Mouse (Mus musculus) CH12.LX (cell line): ENCODE measurements around the gene Ctnna3. TPM values are rescaled to one million over a fixed set of nuclear protein-coding genes. Genes with fewer than 3 reads are reported as not detected.

Experiments
- DNase-seq: peaks from one replicate; pipeline ENCODE4 v3.0.0-alpha.2; 2013; ENCODE audit errors: extremely low read depth
- H3K27ac ChIP-seq: 2 replicates; pipeline ENCODE4 v1.5.1; 2012; ENCODE audit warnings: low read depth, mild to moderate bottlenecking, control low read depth, moderate library complexity; ENCODE audit not compliant: insufficient read depth
- H3K27me3 ChIP-seq: replicated peaks from 2 replicates; pipeline ENCODE3; 2012; ENCODE audit warnings: inconsistent platforms
- H3K36me3 ChIP-seq, 2 experiments: replicated peaks in 1 of 2; 2 replicates each; pipeline versions ENCODE3 to v1.6.1; 2012; ENCODE audit warnings: inconsistent platforms in 1 of 2, low read length in 1 of 2, mild to moderate bottlenecking in 1 of 2, mixed read lengths in 1 of 2, moderate library complexity in 1 of 2; ENCODE audit not compliant: control insufficient read depth in 1 of 2, insufficient read depth in 1 of 2
- H3K4me1 ChIP-seq, 2 experiments: 2 replicates each; pipeline ENCODE4 v1.6.1; 2012; ENCODE audit warnings: inconsistent platforms in 1 of 2, moderate library complexity in 1 of 2; ENCODE audit not compliant: insufficient read depth in 2 of 2, control insufficient read depth in 1 of 2
- H3K4me2 ChIP-seq: 2 replicates; pipeline ENCODE4 v1.6.1; 2012; ENCODE audit warnings: low read depth, mild to moderate bottlenecking, control low read depth; ENCODE audit not compliant: poor library complexity, insufficient read depth, severe bottlenecking
- H3K4me3 ChIP-seq, 3 experiments: fragments of 150-350 bp in 1 of 3; sonication (generic) in 1 of 3; replicated peaks in 1 of 3; 2 replicates each; pipeline versions ENCODE3 to v1.5.1; 2011 to 2012; ENCODE audit warnings: low read depth in 2 of 3, low read length in 2 of 3, mild to moderate bottlenecking in 2 of 3, moderate library complexity in 2 of 3, control low read depth in 1 of 3, improper control_type of control experiment in 1 of 3, inconsistent platforms in 1 of 3, mixed read lengths in 1 of 3; ENCODE audit not compliant: poor library complexity in 1 of 3
- H3K79me2 ChIP-seq: replicated peaks from 2 replicates; pipeline ENCODE4 v1.6.1; 2012; ENCODE audit warnings: mild to moderate bottlenecking, moderate library complexity; ENCODE audit not compliant: control insufficient read depth, poor library complexity, insufficient read depth, severe bottlenecking; ENCODE audit errors: extremely low read depth
- H3K9ac ChIP-seq: 2 replicates; pipeline ENCODE4 v1.6.1; 2012; ENCODE audit warnings: low read depth, mild to moderate bottlenecking, control low read depth, moderate library complexity; ENCODE audit not compliant: insufficient read depth
- H3K9me3 ChIP-seq: replicated peaks from 2 replicates; pipeline ENCODE3; 2012; ENCODE audit warnings: low read length, inconsistent platforms, mixed read lengths
- CHD2 ChIP-seq: IDR thresholded peaks from 2 replicates; pipeline ENCODE4 v1.6.1; 2011; ENCODE audit warnings: low read length, improper control_type of control experiment
- CTCF ChIP-seq, 2 experiments: IDR thresholded peaks in 1 of 2; conservative IDR thresholded peaks in 1 of 2; 2 replicates each; pipeline ENCODE4 v1.5.1; 2011 to 2012; ENCODE audit warnings: low read depth in 2 of 2, low read length in 2 of 2, improper control_type of control experiment in 1 of 2, inconsistent platforms in 1 of 2, mild to moderate bottlenecking in 1 of 2, moderate library complexity in 1 of 2
- E2F4 ChIP-seq: IDR thresholded peaks from 2 replicates; pipeline ENCODE4 v1.6.1; 2011; ENCODE audit warnings: low read depth, low read length, improper control_type of control experiment; ENCODE audit not compliant: insufficient replicate concordance
- EP300 ChIP-seq: IDR thresholded peaks from 2 replicates; pipeline ENCODE4 v1.6.1; 2011; ENCODE audit warnings: low read length, improper control_type of control experiment
- ETS1 ChIP-seq: conservative IDR thresholded peaks from 2 replicates; pipeline ENCODE4 v1.6.1; 2012; ENCODE audit warnings: low read depth, mild to moderate bottlenecking, inconsistent platforms, low read length, improper control_type of control experiment, moderate library complexity
- JUN ChIP-seq: IDR thresholded peaks from 2 replicates; pipeline ENCODE4 v1.6.1; 2011; ENCODE audit warnings: low read depth, mild to moderate bottlenecking, low read length, improper control_type of control experiment, moderate library complexity; ENCODE audit not compliant: insufficient read depth
- JUND ChIP-seq: conservative IDR thresholded peaks from 2 replicates; pipeline ENCODE4 v1.6.1; 2011; ENCODE audit warnings: low read depth, low read length, improper control_type of control experiment
- KAT2A ChIP-seq: IDR thresholded peaks from 2 replicates; pipeline ENCODE4 v1.6.1; 2012; ENCODE audit warnings: low read length, improper control_type of control experiment, inconsistent platforms; ENCODE audit not compliant: insufficient replicate concordance
- MAFK ChIP-seq: IDR thresholded peaks from 2 replicates; pipeline ENCODE4 v1.6.1; 2011; ENCODE audit warnings: low read length, improper control_type of control experiment; ENCODE audit not compliant: insufficient replicate concordance
- MAX ChIP-seq: IDR thresholded peaks from 2 replicates; pipeline ENCODE4 v1.6.1; 2011; ENCODE audit warnings: low read length, improper control_type of control experiment
- MAZ ChIP-seq: IDR thresholded peaks from 2 replicates; pipeline ENCODE4 v1.6.1; 2012; ENCODE audit warnings: low read depth, mild to moderate bottlenecking, inconsistent platforms, low read length, improper control_type of control experiment, moderate library complexity
- MXI1 ChIP-seq: IDR thresholded peaks from 2 replicates; pipeline ENCODE4 v1.6.1; 2011; ENCODE audit warnings: mild to moderate bottlenecking, low read depth, low read length, improper control_type of control experiment
- NELFE ChIP-seq: IDR thresholded peaks from 2 replicates; pipeline ENCODE4 v1.6.1; 2011; ENCODE audit warnings: low read depth, low read length, improper control_type of control experiment
- NRF1 ChIP-seq: IDR thresholded peaks from 2 replicates; pipeline ENCODE4 v1.6.1; 2014; ENCODE audit warnings: low read depth, mild to moderate bottlenecking, inconsistent platforms, low read length, improper control_type of control experiment, moderate library complexity
- PAX5 ChIP-seq: IDR thresholded peaks from 2 replicates; pipeline ENCODE4 v1.6.1; 2012; ENCODE audit warnings: low read length, inconsistent platforms, mixed read lengths
- POLR2A ChIP-seq: IDR thresholded peaks from 2 replicates; pipeline ENCODE4 v1.6.1; 2011; ENCODE audit warnings: low read depth, mild to moderate bottlenecking, improper control_type of control experiment, low read length
- RAD21 ChIP-seq: IDR thresholded peaks from 2 replicates; pipeline ENCODE4 v1.6.1; 2011; ENCODE audit warnings: low read depth, mild to moderate bottlenecking, low read length, improper control_type of control experiment, moderate library complexity
- RCOR1 ChIP-seq: conservative IDR thresholded peaks from 2 replicates; pipeline ENCODE4 v1.6.1; 2012; ENCODE audit warnings: low read depth, mild to moderate bottlenecking, inconsistent platforms, low read length, improper control_type of control experiment
- SIN3A ChIP-seq: IDR thresholded peaks from 2 replicates; pipeline ENCODE4 v1.6.1; 2012; ENCODE audit warnings: low read length, improper control_type of control experiment, inconsistent platforms
- SMC3 ChIP-seq: IDR thresholded peaks from 2 replicates; pipeline ENCODE4 v1.6.1; 2011; ENCODE audit warnings: low read depth, low read length, improper control_type of control experiment
- TBP ChIP-seq: conservative IDR thresholded peaks from 2 replicates; pipeline ENCODE4 v1.6.1; 2011; ENCODE audit warnings: low read depth, low read length, improper control_type of control experiment
- TCF12 ChIP-seq: IDR thresholded peaks from 2 replicates; pipeline ENCODE4 v1.6.1; 2014; ENCODE audit warnings: low read depth, mild to moderate bottlenecking, inconsistent platforms, low read length, improper control_type of control experiment
- UBTF ChIP-seq: IDR thresholded peaks from 2 replicates; pipeline ENCODE4 v1.6.1; 2012; ENCODE audit warnings: low read depth, mild to moderate bottlenecking, inconsistent platforms, low read length, improper control_type of control experiment, moderate library complexity
- USF2 ChIP-seq: conservative IDR thresholded peaks from 2 replicates; pipeline ENCODE4 v1.6.1; 2011; ENCODE audit warnings: low read depth, low read length, improper control_type of control experiment
- ZC3H11A ChIP-seq: IDR thresholded peaks from 2 replicates; pipeline ENCODE4 v1.6.1; 2012; ENCODE audit warnings: low read depth, mild to moderate bottlenecking, inconsistent platforms, low read length, improper control_type of control experiment
- ZMIZ1 ChIP-seq: IDR thresholded peaks from 2 replicates; pipeline ENCODE4 v1.6.1; 2012; ENCODE audit warnings: low read depth, mild to moderate bottlenecking, inconsistent platforms, low read length, improper control_type of control experiment
- ZNF384 ChIP-seq: IDR thresholded peaks from 2 replicates; pipeline ENCODE4 v1.6.1; 2012; ENCODE audit warnings: low read depth, low read length, improper control_type of control experiment, inconsistent platforms
- dilution Hi-C: fragments of 300-500 bp; cut with MboI; formaldehyde crosslinking; loops from 2 replicates; pipeline ENCODE4 v1.14.3; 2020; ENCODE audit warnings: low sequenced_read_pairs; ENCODE audit not compliant: extremely low pct_unique_long_range_greater_than_20kb, extremely low pct_ligation_motif_present
- in situ Hi-C: fragments of 300-500 bp; cut with MboI; formaldehyde crosslinking; loops from 3 replicates; pipeline ENCODE4 v1.14.3; 2019; ENCODE audit warnings: low sequenced_read_pairs, low pct_ligation_motif_present, low pct_unique_long_range_greater_than_20kb, mixed read lengths
- polyA plus RNA-seq: library from polyadenylated mRNA; unstranded; fragments of >175 nt; gene quantifications from 2 replicates; pipeline ENCODE4 v1.2.1, GENCODE M21; 2012; ENCODE audit warnings: low read depth; ENCODE audit not compliant: insufficient read length
- total RNA-seq, 2 experiments: library from RNA; depleted of rRNA; stranded (reverse); fragments of 300-350 nt in 1 of 2; fragments of >200 nt in 1 of 2; gene quantifications; 2 replicates each; pipeline ENCODE4 v1.2.3; 2012 to 2014

Gene Ctnna3
- total and polyA plus RNA-seq, 3 experiments, result 0.09 TPM; not detected in 2

GRCm38 (mm10) chr10:63692039-63692438 is 262.1 kb downstream of the Ctnna3 start:
- no peak overlapping the region for H3K4me3 ChIP-seq
- H3K9ac ChIP-seq, result no peak overlapping the region
- in situ Hi-C loops, result loop anchor here (25.0 kb wide), 1 partner anchor 105 kb away; no protein-coding TSS in a partner anchor
- no peaks in the 10 kb centered on the region for H3K36me3 ChIP-seq
- DNase-seq, result peak; percentile 60
- no peaks in the 10 kb centered on the region for H3K9me3 ChIP-seq
- H3K4me1 ChIP-seq, result no peaks in the 10 kb centered on the region
- TF ChIP-seq UBTF (no peak), USF2 (no peak), MAZ (no peak), SMC3 (peak; percentile 37), JUN (no peak), MAX (no peak), TBP (no peak), RAD21 (peak; percentile 43), CTCF (conservative IDR thresholded peaks at IDR 0.05 in 1 of 2, IDR thresholded peaks at IDR 0.05 in 1 of 2; ENCODE audit: low read depth in 2 of 2, low read length in 2 of 2) (peak; percentile 53 to 54), EP300 (no peak), E2F4 (no peak), KAT2A (no peak), RCOR1 (no peak), CHD2 (no peak), ETS1 (no peak), NRF1 (no peak), JUND (no peak), PAX5 (no peak)
- H3K4me2 ChIP-seq, result no peak overlapping the region
- H3K27ac ChIP-seq, result no peak overlapping the region
- dilution Hi-C loops, result no loop called here
- no peaks in the 10 kb centered on the region for H3K27me3 ChIP-seq
- no peaks in the 10 kb centered on the region for H3K79me2 ChIP-seq

DNA sequence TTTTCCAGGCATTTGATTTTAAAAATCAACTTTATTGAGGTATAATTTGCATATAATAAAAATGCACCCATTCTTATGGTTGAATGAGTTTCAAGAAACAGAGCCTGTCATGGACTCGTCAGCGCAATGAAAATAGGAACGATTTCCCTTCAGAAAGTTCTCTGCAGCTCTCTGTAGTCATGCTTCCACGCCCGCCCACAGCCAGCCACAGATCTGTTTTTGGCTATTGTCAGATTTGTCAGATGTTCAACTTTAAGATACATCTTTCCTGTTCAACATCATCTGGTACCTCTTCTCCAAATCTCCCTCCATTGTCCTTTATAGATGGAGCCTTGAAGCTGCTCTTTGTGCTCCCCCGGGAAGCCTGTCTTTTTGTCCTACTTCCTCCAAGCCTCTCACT is 280.3 kb downstream of the Ctnna3 start:
- H3K27ac ChIP-seq, result no peak overlapping the region
- H3K4me1 ChIP-seq, result no peaks in the 10 kb centered on the region
- no peak overlapping the region for H3K9ac ChIP-seq
- H3K4me2 ChIP-seq, result no peak overlapping the region
- H3K4me3 ChIP-seq, result no peak overlapping the region
- TF ChIP-seq POLR2A, result no peak
- no peak for TF ChIP-seq ZNF384
- no peak for TF ChIP-seq PAX5
- no peak for TF ChIP-seq MAFK
- TF ChIP-seq TCF12, result no peak
- no peak for TF ChIP-seq NELFE
- no peak for TF ChIP-seq ZC3H11A
- TF ChIP-seq MXI1, result no peak
- no peak for TF ChIP-seq MAZ
- TF ChIP-seq EP300, result no peak
- no peak for TF ChIP-seq SIN3A
- no peak for TF ChIP-seq RAD21
- no peak for TF ChIP-seq E2F4
- TF ChIP-seq ZMIZ1, result no peak
- no peak for TF ChIP-seq CHD2
- no peak for TF ChIP-seq UBTF
- TF ChIP-seq, all 38 proteins: peak for 0
- dilution Hi-C loops, result no loop called here
- no peaks in the 10 kb centered on the region for H3K27me3 ChIP-seq
- no peak for DNase-seq
- in situ Hi-C loops, result no loop called here
- H3K79me2 ChIP-seq, result no peaks in the 10 kb centered on the region
- no peaks in the 10 kb centered on the region for H3K9me3 ChIP-seq
- H3K36me3 ChIP-seq, result no peaks in the 10 kb centered on the region
